Mouse (Mus musculus): ENCODE measurements around the gene Mapk9. TPM values are rescaled to one million over a fixed set of nuclear protein-coding genes. Genes with fewer than 3 reads are reported as not detected.

Gene Mapk9
- polyA plus RNA-seq, 1 experiment from 2014 or later: 22.2 TPM

DNA sequence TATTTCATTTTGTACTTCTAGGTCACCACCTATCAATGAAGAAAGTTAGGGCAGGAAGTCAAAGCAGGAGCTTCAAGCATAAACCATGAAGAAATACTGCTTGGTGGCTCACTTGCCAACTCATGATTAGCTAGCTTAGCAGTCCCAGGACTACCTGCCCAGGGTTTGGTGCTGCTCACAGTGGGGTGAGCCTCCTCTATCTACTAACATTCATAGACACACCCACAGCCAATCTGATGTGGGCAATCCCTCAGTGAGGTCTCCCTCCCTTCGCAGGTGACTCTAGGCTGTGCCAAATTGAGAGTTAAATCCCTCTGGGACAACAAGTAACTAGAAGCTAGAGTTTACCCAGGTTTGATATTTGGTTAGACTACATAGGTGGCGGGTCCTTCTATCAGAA lies 24.2 kb upstream of the Mapk9 start:
- Histone ChIP-seq H3K27ac (replicated peaks) (no peak overlapping the region), H3K9me3 (replicated peaks) (no peaks in the 10 kb centered on the region), H3K4me3 (no peak overlapping the region), H3K27me3 (ENCODE audit: low read depth, poor library complexity, severe bottlenecking) (no peaks in the 10 kb centered on the region), H3K4me1 (peaks cover 9% of the 10 kb centered on the region), H3K36me3 (peaks cover 61% of the 10 kb centered on the region)
- no peak for DNase-seq (ENCODE audit: low spot score)
- WGBS: 94% methylated on average over 2 of the region's 2 CpGs

DNA sequence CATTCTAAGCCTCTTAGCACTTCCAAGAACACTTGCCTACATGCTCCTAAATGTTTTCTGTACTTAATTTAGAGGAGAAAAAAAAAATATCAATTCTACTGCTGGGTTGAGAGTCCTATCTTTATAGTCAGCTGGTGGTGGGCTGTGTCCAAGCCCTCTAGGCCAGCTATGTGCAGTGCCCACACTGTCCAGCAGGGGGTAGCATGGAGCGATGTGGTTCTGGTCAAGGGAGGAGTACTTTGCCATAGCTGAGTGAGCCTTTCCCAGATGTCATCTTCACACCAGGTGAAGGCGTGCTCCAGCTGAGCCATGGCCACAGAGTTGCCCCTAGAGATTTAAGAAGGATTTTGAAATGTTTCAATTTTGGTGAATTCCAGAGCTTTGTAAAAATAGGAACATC lies 21.7 kb upstream of the Mapk9 start:
- H3K27me3 ChIP-seq (ENCODE audit: low read depth, poor library complexity, severe bottlenecking): no peaks in the 10 kb centered on the region
- no peaks in the 10 kb centered on the region for H3K9me3 ChIP-seq (replicated peaks)
- DNase-seq (ENCODE audit: low spot score): peak; percentile 64
- H3K27ac ChIP-seq (replicated peaks): no peak overlapping the region
- WGBS: 52% methylated on average over 2 of the region's 2 CpGs
- peaks cover 10% of the 10 kb centered on the region for H3K4me1 ChIP-seq
- peaks cover 58% of the 10 kb centered on the region for H3K36me3 ChIP-seq
- no peak overlapping the region for H3K4me3 ChIP-seq

- H3K9me3 ChIP-seq (replicated peaks): no peaks in the 10 kb centered on the region
- WGBS: 25% methylated on average over 6 of the region's 6 CpGs
These were observed 19.3 kb upstream of the Mapk9 start for GRCm38 (mm10) chr11:49827243-49827642.

GRCm38 (mm10) chr11:49829176-49829745 lies 17.3 kb upstream of the Mapk9 start:
- peaks cover 76% of the 10 kb centered on the region for H3K36me3 ChIP-seq
- no peak for DNase-seq (ENCODE audit: low spot score)
- H3K4me3 ChIP-seq: no peak overlapping the region
- H3K27me3 ChIP-seq (ENCODE audit: low read depth, poor library complexity, severe bottlenecking): no peaks in the 10 kb centered on the region
- no peaks in the 10 kb centered on the region for H3K9me3 ChIP-seq (replicated peaks)
- no peak overlapping the region for H3K27ac ChIP-seq (replicated peaks)
- peaks cover 10% of the 10 kb centered on the region for H3K4me1 ChIP-seq
- 92% methylated on average over 7 of the region's 7 CpGs for WGBS

More at GRCm38 (mm10) chr11:49827243-49827642, 19.3 kb upstream of the Mapk9 start:
- DNase-seq (ENCODE audit: low spot score): no peak
- Histone ChIP-seq H3K27ac (replicated peaks) (no peak overlapping the region), H3K27me3 (ENCODE audit: low read depth, poor library complexity, severe bottlenecking) (no peaks in the 10 kb centered on the region), H3K36me3 (peaks cover 74% of the 10 kb centered on the region), H3K4me1 (peaks cover 10% of the 10 kb centered on the region), H3K4me3 (no peak overlapping the region)

GRCm38 (mm10) chr11:49831980-49832379 lies 14.6 kb upstream of the Mapk9 start:
- H3K4me3 ChIP-seq: no peak overlapping the region
- no peaks in the 10 kb centered on the region for H3K9me3 ChIP-seq (replicated peaks)
- H3K27me3 ChIP-seq (ENCODE audit: low read depth, poor library complexity, severe bottlenecking): no peaks in the 10 kb centered on the region
- WGBS: 89% methylated on average over 12 of the region's 12 CpGs
- DNase-seq (ENCODE audit: low spot score): no peak
- no peak overlapping the region for H3K27ac ChIP-seq (replicated peaks)
- H3K36me3 ChIP-seq: peaks cover 81% of the 10 kb centered on the region
- H3K4me1 ChIP-seq: peaks cover 5% of the 10 kb centered on the region

- Histone ChIP-seq H3K27me3 (ENCODE audit: low read depth, poor library complexity, severe bottlenecking) (no peaks in the 10 kb centered on the region), H3K4me1 (peaks cover 8% of the 10 kb centered on the region), H3K4me3 (no peak overlapping the region), H3K9me3 (replicated peaks) (no peaks in the 10 kb centered on the region), H3K27ac (replicated peaks) (no peak overlapping the region), H3K36me3 (peaks cover 88% of the 10 kb centered on the region)
- DNase-seq (ENCODE audit: low spot score): no peak
- 90% methylated on average over 5 of the region's 5 CpGs for WGBS
These were observed 13.6 kb upstream of the Mapk9 start for GRCm38 (mm10) chr11:49832962-49833361.

DNA sequence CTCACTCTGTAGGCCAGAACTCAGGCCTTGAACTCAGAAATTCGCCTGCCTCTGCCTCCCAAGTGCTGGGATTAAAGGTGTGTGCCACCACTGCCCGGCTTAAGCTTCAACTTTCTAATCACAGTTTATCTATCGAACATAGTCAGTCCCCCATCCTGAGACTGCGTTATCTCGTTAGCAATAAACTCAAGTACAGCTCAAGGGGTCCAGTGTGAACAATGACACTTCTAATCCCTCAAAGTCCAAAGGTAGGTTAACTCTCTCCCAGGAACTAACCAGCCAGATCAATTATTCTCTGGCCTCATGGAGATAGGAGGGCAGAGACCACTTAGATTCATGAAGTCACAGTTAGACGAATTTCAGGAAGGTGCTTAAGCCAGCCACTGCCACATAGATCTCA lies 12.3 kb upstream of the Mapk9 start:
- Histone ChIP-seq H3K4me1 (peaks cover 19% of the 10 kb centered on the region), H3K27ac (replicated peaks) (no peak overlapping the region), H3K27me3 (ENCODE audit: low read depth, poor library complexity, severe bottlenecking) (no peaks in the 10 kb centered on the region), H3K36me3 (peaks cover 82% of the 10 kb centered on the region), H3K9me3 (replicated peaks) (no peaks in the 10 kb centered on the region), H3K4me3 (no peak overlapping the region)
- DNase-seq (ENCODE audit: low spot score): no peak
- WGBS: 91% methylated on average over 6 of the region's 6 CpGs

DNA sequence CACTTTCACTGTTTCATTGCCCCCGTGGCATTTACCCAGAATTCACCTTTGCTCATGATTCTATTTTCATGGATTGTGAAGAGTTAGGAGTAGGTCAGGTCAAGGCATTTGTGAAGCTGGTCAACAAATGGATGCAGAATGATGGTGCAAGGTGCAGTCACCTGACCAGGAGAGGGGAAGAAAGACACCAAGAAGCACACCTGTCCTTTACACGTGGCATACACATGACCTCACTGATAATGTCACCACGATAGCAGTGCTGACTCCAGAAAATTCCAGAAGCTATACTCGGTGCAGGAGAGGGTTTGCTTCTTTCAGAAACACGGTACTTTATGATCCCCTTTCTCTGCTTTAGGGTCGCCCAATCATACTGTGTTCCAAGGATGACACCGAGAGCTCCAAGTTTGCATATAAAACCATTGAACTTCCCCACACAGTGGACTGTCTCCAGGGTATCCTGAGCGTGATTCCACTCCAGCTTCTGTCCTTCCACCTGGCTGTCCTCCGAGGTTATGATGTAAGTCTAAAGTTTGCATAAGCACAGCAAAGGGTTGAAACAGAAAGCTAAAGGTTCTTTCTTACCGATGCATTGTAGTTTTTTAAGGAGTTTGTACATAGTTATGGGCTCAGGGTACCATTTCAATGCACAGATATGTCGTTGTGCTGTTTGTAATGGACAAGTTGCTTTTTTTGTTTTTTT lies 11.1 kb upstream of the Mapk9 start:
- Histone ChIP-seq H3K36me3 (peaks cover 72% of the 10 kb centered on the region), H3K4me3 (no peak overlapping the region), H3K27ac (replicated peaks) (no peak overlapping the region), H3K4me1 (peaks cover 19% of the 10 kb centered on the region), H3K27me3 (ENCODE audit: low read depth, poor library complexity, severe bottlenecking) (no peaks in the 10 kb centered on the region), H3K9me3 (replicated peaks) (no peaks in the 10 kb centered on the region)
- 96% methylated on average over 11 of the region's 11 CpGs for WGBS
- DNase-seq (ENCODE audit: low spot score): no peak

DNA sequence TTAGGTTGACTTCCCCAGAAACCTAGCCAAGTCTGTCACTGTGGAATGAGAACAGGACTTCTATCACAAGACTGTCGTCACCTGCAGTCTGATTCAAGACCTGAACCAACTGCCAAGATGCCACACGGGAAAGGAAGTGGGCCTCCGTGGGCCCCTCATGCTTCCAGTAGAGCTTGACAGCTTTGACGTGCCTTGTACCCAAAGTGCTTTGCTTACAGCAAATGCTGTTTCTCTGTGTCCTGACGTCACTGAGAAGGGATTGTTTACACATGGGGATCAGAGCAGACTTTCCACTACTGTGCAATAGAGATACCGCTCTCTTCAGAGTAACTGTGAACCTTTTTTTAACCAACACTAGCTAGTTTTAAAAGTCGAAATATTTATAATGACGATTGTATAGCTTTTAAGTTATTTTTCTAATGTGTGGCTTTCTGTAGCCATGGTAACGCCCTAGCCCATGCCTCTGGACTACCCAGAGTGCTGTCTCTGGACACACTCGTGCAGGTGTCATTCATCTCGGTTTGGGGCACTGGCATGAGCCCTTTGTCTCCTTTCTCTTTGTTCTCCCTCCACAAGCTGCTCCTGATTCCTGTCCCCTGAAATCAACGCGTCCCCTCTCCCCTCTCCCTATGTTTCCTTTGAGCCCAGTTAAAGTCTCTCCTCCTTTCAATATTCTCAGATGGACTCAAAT lies 8.7 kb upstream of the Mapk9 start:
- DNase-seq (ENCODE audit: low spot score): peak; percentile 36
- WGBS: 52% methylated on average over 13 of the region's 13 CpGs
- Histone ChIP-seq H3K27ac (replicated peaks) (peak overlapping the region; percentile 73), H3K4me3 (no peak overlapping the region), H3K36me3 (peaks cover 48% of the 10 kb centered on the region), H3K4me1 (peaks cover 19% of the 10 kb centered on the region), H3K27me3 (ENCODE audit: low read depth, poor library complexity, severe bottlenecking) (no peaks in the 10 kb centered on the region), H3K9me3 (replicated peaks) (no peaks in the 10 kb centered on the region)

DNA sequence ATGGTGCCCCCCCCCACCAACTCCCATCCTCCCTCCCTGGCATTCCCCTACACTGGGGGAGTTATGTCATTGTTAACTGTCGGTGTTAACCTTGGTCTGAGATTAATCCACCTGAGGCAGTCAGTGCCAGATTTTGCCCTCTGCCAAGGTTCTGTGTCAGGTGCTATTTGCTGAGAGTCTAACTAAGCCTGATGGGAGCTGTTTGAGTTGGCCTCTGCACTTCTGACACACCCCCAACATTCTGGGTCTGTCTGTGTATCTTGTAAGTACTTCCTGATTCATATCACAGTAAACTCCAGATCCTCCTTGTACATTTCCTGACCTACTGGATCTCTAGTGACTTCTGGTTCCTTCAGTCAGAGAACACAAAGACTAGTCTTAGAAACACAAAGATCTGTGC lies 5.9 kb upstream of the Mapk9 start:
- no peak overlapping the region for H3K4me3 ChIP-seq
- no peak overlapping the region for H3K27ac ChIP-seq (replicated peaks)
- H3K9me3 ChIP-seq (replicated peaks): no peaks in the 10 kb centered on the region
- no peaks in the 10 kb centered on the region for H3K27me3 ChIP-seq (ENCODE audit: low read depth, poor library complexity, severe bottlenecking)
- peaks cover 20% of the 10 kb centered on the region for H3K36me3 ChIP-seq
- no peak for DNase-seq (ENCODE audit: low spot score)
- 82% methylated on average over 1 of the region's 1 CpGs for WGBS
- peaks cover 20% of the 10 kb centered on the region for H3K4me1 ChIP-seq

- Histone ChIP-seq H3K4me1 (peaks cover 29% of the 10 kb centered on the region), H3K4me3 (no peak overlapping the region), H3K27me3 (ENCODE audit: low read depth, poor library complexity, severe bottlenecking) (no peaks in the 10 kb centered on the region), H3K9me3 (replicated peaks) (no peaks in the 10 kb centered on the region), H3K27ac (replicated peaks) (no peak overlapping the region), H3K36me3 (peaks cover 10% of the 10 kb centered on the region)
- 90% methylated on average over 1 of the region's 1 CpGs for whole genome bisulfite sequencing
- no peak for DNase-seq (ENCODE audit: low spot score)
These were observed 4.7 kb upstream of the Mapk9 start for GRCm38 (mm10) chr11:49841886-49842285.

GRCm38 (mm10) chr11:49842718-49843117 lies 3.8 kb upstream of the Mapk9 start:
- H3K9me3 ChIP-seq (replicated peaks): no peaks in the 10 kb centered on the region
- no peak for DNase-seq (ENCODE audit: low spot score)
- no peak overlapping the region for H3K27ac ChIP-seq (replicated peaks)
- H3K36me3 ChIP-seq: peaks cover 4% of the 10 kb centered on the region; the same call in 1 of the 2 replicates
- H3K4me3 ChIP-seq: no peak overlapping the region
- H3K27me3 ChIP-seq (ENCODE audit: low read depth, poor library complexity, severe bottlenecking): no peaks in the 10 kb centered on the region
- peaks cover 30% of the 10 kb centered on the region for H3K4me1 ChIP-seq
- 67% methylated on average over 3 of the region's 3 CpGs for WGBS

GRCm38 (mm10) chr11:49844311-49844710 lies 2.2 kb upstream of the Mapk9 start:
- H3K36me3 ChIP-seq: 0 out of 2 replicates have a peak, but pooled peaks cover under 1% of the 10 kb centered on the region
- 90% methylated on average over 10 of the region's 10 CpGs for WGBS
- peaks cover 27% of the 10 kb centered on the region for H3K4me1 ChIP-seq
- no peaks in the 10 kb centered on the region for H3K9me3 ChIP-seq (replicated peaks)
- no peak overlapping the region for H3K27ac ChIP-seq (replicated peaks)
- no peaks in the 10 kb centered on the region for H3K27me3 ChIP-seq (ENCODE audit: low read depth, poor library complexity, severe bottlenecking)
- no peak for DNase-seq (ENCODE audit: low spot score)
- H3K4me3 ChIP-seq: no peak overlapping the region
